Mouse (Mus musculus) embryo, embryonic 11 days (tissue): Measurements from ENCODE around the gene Arl10.

ENCODE experiments used
- DNase-seq: peaks from one replicate; pipeline ENCODE4 v3.0.0-alpha.2; 2015

Arl10 gene

DNA sequence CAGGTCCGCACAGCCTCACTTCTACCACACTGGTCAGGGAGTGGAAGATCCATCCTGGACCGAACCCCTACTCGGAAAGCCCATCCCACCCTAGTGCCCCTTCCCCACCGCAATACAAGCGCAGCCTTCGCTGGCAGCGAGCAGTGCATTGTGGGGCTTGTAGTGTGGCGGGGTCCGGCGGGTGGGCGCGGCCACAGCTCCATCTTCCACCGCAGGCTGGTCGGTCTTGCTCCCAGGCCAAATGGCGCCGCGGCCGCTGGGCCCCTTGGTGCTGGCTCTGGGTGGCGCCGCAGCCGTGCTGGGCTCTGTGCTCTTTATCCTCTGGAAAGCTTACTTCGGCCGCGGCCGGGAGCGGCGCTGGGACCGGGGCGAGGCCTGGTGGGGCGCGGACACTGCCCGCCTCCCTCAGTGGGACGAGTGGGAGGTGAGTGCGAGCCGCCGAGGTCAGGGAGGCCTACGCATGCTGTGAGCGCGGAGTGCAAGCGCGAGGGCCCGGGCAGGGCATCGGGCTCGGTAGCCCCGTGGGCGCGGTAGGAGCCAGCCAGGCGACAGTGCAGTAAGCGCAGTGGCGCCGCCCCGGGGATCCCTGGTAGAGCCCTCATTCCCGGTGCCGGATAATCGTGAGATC, at the start of gene Arl10:
TSS of gene Arl10 (plus strand) at position 162 of the 628 bp plus-strand sequence.
- peak; percentile 91 for DNase-seq

- no peak for DNase-seq
These were observed 47.7 kb upstream of the Arl10 start for GRCm38 (mm10) chr13:54527140-54527539.

GRCm38 (mm10) chr13:54532134-54532533, 42.7 kb upstream of the Arl10 start:
- DNase-seq, result no peak

DNA sequence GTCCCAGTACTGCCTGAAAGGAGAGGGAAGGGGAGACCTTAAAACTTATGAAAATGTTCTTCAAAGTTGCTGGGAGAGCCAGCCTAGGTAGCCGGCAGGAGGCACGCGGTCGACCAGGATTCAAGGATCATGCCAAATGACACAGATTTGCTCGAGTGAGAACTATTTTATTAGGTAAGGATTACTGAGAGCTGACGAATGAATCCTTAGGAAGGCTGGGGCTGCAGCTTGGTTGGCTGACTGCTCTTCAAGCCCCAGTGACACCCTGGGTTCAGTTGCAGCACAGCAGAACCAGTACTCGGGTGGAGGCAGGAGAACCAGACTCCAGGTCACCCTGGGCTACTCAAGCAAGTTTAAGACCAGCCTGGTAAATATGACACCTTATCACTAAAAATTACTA, 26.8 kb upstream of the Arl10 start:
- DNase-seq, result no peak

GRCm38 (mm10) chr13:54556176-54556575, 18.6 kb upstream of the Arl10 start:
- no peak for DNase-seq

DNA sequence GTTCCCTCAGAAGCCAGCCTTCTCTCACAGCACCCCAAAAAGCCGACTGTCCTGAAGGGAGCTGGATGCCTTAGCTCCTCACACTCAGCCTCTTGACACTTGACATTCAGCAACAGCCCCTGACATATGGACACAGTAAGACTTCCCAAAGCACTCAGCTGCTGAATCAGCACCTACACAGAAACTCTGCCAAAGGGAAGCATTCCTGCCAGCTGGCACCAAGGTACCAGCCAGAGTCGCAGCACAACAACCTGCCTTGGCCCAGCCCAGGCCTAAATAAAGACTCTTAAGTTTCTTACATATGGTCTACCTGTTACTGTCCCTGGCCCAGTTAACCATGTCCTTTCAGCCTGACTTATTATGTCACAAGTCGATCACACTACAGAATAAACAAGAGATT, 18.0 kb upstream of the Arl10 start:
- DNase-seq, result no peak

- no peak for DNase-seq
These were observed 17.2 kb upstream of the Arl10 start for GRCm38 (mm10) chr13:54557652-54558051.

DNA sequence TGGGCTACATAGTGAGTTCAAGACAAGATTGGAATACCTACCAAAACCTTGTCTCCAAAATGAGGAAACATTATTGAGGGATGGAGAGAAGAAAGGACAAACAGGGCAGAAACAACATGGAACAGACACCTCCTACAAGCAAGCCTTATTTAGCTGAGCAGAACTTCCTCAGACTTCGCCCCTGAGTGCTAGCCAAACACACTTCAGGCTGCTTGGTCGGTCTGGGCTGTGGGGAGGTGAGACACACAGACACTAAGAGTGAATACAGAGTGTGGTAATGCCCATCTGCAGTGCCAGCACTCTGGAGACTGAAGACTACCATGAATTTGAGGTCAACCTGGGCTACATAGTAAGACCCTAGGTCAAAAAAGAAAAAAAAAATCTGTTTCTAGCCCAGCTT, 15.2 kb upstream of the Arl10 start:
- no peak for DNase-seq

DNA sequence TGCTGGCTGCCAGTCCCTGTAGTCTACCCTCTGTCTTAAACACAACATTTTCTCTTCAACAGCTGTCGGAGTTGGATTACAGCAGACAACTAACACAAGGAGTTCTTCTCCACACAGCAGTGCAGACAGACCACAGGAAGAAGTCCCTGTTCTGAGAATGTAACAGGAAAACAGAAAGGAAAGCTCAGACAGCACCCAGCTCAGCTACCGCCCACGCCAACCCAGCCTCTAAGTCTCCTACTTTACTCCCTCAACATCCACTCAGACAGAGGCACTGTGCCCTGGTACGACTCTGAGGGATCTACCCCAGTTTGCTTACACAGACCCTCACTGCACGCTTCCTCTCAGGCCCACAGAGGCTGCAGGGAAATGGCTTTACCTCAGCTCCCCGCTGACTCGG, 14.2 kb upstream of the Arl10 start:
- no peak for DNase-seq

- no peak for DNase-seq
These were observed 12.3 kb upstream of the Arl10 start for GRCm38 (mm10) chr13:54562562-54562961.

DNA sequence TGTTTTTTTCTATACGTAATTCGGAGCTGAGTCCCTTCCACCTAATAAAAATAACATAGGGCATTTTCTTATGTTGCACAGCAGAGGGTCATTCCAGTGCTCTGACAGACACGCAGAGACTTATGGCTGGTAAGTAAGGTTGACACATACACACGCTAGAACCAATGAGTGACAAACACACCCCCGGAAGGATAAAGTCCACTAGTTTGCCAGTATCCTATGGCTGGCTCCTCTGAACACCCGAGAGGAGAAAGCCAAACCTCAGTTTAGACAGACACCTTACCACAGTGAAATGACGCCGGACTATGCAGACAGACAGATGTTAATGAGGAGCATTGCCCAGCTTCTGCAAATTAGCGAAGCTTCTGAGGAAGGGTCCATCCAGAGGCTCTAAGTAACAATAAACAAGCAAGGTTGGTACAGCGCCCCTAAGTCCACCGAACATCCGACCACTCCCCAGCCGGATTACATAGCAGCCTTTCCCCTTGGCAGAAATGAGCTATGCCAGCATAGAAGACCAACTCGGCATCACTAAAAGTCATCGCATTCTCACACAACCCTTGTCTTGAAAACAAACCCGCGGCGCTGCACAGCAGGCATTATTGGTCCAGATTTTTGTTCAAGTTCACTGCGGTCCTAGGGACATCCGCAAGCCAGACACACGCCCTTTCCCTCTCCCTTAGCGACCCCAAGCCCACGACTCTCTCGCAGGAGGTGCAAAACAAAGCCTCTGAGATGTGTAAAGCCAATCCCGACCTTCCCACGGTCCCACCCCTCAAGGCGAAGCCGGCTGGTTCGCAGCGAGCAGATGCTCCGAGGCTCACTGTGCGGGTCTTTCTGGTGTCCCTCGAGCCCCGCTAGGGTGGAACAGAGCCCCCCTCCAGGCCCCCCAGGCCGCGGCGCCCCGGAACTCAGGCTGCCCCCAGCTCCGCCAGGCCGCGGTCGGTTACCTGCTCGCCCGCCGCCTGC, 10.3 kb upstream of the Arl10 start:
- peak; percentile 48 for DNase-seq

- DNase-seq, result peak; percentile 99
These were observed 9.6 kb upstream of the Arl10 start, which contains the start of gene 4833439L19Rik for GRCm38 (mm10) chr13:54565201-54565581. Gene 4833439L19Rik, minus strand, starts transcription at chr13:54565435.

GRCm38 (mm10) chr13:54565594-54566345, 9.0 kb upstream of the Arl10 start:
- DNase-seq, result peak; percentile 65

DNA sequence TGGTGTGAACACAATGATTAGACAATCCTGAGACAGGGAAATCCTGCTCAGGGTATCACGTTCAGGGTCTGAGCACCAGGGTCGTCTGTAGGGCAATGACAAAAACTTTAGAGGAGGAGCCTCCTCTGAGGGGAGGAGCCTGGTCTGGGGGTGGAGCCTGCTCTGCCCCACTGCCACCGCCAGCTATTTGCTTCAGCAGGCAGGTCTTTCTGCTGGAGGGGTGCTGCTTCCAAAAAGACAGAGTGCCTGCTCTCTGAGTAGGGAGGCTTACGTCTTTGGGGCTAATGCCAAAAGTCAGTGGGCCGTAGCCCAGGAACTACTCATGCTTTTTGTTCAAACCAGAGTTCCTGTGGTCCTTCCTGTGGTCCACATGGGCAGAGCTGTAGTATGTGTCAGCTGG, 6.4 kb upstream of the Arl10 start:
- DNase-seq, result no peak

GRCm38 (mm10) chr13:54569282-54569681, 5.5 kb upstream of the Arl10 start:
- no peak for DNase-seq

DNA sequence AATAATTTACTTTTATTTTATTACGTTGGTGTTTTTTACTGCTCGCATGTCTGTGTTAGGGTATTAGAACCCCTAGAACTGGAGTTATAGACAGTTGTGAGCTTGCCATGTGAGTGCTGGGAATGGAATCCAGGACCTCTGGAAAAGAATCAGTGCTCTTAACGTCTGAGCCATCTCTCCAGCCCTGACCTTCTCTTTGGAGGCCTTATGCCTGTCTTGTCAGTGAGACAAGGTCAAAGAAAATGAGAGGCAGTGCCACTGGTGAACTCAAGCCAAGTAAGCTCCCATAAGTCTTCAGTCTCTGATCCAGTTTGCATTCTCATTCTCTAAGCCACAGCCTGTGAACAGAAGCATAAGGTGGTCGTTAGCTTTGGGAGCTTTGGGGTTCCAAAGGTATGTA, 4.1 kb upstream of the Arl10 start:
- no peak for DNase-seq

DNA sequence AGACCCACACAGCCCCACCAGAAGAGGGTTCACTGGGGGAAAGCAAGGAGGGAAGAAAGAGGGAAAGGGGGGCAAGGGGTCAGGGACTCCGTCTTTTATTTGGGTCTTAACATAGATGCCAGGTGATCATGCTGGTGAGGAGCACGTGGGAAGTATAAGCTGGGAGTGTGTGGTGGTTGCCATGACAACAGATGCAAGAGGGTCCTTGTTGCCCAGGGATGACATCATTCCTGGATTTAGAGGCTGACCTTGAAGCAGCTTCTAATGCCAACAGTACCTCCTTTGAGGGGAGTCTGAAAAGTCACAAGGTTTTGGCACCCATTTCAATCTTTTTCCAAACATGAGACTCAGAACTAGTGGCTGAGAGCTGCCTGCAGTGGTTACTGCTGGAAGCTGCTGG, 3.2 kb upstream of the Arl10 start:
- no peak for DNase-seq

GRCm38 (mm10) chr13:54572621-54573020, 2.2 kb upstream of the Arl10 start:
- no peak for DNase-seq

GRCm38 (mm10) chr13:54575489-54575888, 674 bp downstream of the Arl10 start:
- no peak for DNase-seq

- no peak for DNase-seq
These were observed 3.1 kb downstream of the Arl10 start for GRCm38 (mm10) chr13:54577652-54578507.

DNA sequence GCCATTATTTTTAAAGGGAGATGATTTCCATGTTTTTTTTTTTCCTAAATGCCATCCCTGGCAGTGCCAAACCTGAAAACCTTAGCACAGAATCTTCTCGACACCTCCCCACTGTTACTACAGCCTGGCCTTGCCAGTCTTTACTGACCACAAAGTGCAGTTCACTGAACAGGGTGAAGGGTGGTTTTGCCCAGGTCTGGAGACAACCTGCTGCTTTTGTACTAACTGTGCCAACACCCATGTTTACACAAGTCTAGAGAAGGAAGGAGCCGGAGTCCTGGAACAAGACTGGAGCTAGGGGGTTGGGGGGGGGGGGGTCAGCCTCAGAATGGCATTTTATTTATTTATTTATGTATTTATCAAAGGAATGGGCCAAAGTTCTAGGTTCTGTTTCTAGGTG, 6.6 kb downstream of the Arl10 start:
- no peak for DNase-seq

DNA sequence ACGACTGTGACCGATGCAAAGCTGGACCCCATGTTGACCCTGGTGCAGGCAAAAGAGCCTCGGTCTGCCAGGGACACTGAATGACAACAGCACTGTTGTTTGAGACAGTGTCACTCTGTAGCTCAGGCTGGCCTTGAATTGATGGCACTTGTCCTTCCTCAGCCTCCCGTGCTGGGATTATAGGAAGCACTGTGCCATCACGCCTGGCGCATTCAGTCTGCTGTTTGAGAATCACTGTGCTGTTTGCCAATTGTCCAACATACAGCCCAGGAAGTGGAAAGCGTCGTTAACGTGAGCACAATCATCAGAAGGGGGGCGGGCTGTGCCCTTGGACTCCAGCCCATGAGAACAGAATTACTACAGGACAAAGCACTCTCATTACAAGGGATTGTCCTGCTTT, 7.3 kb downstream of the Arl10 start:
- no peak for DNase-seq
